Mouse (Mus musculus): Measurements from ENCODE around the gene Gm38394. TPM values are rescaled to one million over a fixed set of nuclear protein-coding genes. Genes with fewer than 3 reads are reported as not detected.

Gene Gm38394
- total and polyA plus RNA-seq, 2 experiments from 2014 or later, result 1.7 to 5.3 TPM

- no peaks in the 10 kb centered on the region for H3K36me3 ChIP-seq (ENCODE audit: insufficient read depth, low read length)
- 59% methylated on average over 11 of the region's 11 CpGs for WGBS
- DNase-seq (ENCODE audit: low spot score) (no peak), ATAC-seq (no peak)
- no peak overlapping the region for H3K9ac ChIP-seq (replicated peaks; ENCODE audit: low read length)
- H3K4me3 ChIP-seq (ENCODE audit: low read length), result no peak overlapping the region
- H3K27ac ChIP-seq, result no peak overlapping the region
- peaks cover 7% of the 10 kb centered on the region for H3K4me1 ChIP-seq (ENCODE audit: insufficient read depth, low read length)
- TF ChIP-seq CTCF (IDR thresholded peaks at IDR 0.05; ENCODE audit: low read depth), result no peak
- H3K9me3 ChIP-seq (ENCODE audit: low read length), result no peaks in the 10 kb centered on the region
- no peaks in the 10 kb centered on the region for H3K27me3 ChIP-seq (ENCODE audit: insufficient read depth, low read length)
- no peak overlapping the region for H3K4me2 ChIP-seq (ENCODE audit: low read depth, low read length)
Observed at GRCm38 (mm10) chr1:133664203-133664970, 3.3 kb upstream of the Gm38394 start.

- H3K4me2 ChIP-seq (ENCODE audit: low read depth, low read length), result no peak overlapping the region
- TF ChIP-seq CTCF (IDR thresholded peaks at IDR 0.05; ENCODE audit: low read depth), result no peak
- H3K9ac ChIP-seq (replicated peaks; ENCODE audit: low read length), result no peak overlapping the region
Observed at GRCm38 (mm10) chr1:133663427-133663826, 2.3 kb upstream of the Gm38394 start.

GRCm38 (mm10) chr1:133662941-133663340, 1.8 kb upstream of the Gm38394 start:
- Histone ChIP-seq H3K4me3 (ENCODE audit: low read length) (no peak overlapping the region), H3K4me1 (ENCODE audit: insufficient read depth, low read length) (peaks cover 8% of the 10 kb centered on the region), H3K9ac (replicated peaks; ENCODE audit: low read length) (no peak overlapping the region), H3K36me3 (ENCODE audit: insufficient read depth, low read length) (peaks cover under 1% of the 10 kb centered on the region; the same call in 1 of the 2 replicates), H3K9me3 (ENCODE audit: low read length) (no peaks in the 10 kb centered on the region), H3K27ac (no peak overlapping the region), H3K27me3 (ENCODE audit: insufficient read depth, low read length) (no peaks in the 10 kb centered on the region), H3K4me2 (ENCODE audit: low read depth, low read length) (no peak overlapping the region)
- TF ChIP-seq CTCF (IDR thresholded peaks at IDR 0.05; ENCODE audit: low read depth), result no peak
- 98% methylated on average over 7 of the region's 7 CpGs for WGBS
- ATAC-seq (no peak), DNase-seq (ENCODE audit: low spot score) (no peak)

More at GRCm38 (mm10) chr1:133663427-133663826, 2.3 kb upstream of the Gm38394 start:
- Histone ChIP-seq H3K27ac (no peak overlapping the region), H3K4me3 (ENCODE audit: low read length) (no peak overlapping the region), H3K36me3 (ENCODE audit: insufficient read depth, low read length) (no peaks in the 10 kb centered on the region; the same call in 1 of the 2 replicates), H3K9me3 (ENCODE audit: low read length) (no peaks in the 10 kb centered on the region), H3K4me1 (ENCODE audit: insufficient read depth, low read length) (peaks cover 8% of the 10 kb centered on the region), H3K27me3 (ENCODE audit: insufficient read depth, low read length) (no peaks in the 10 kb centered on the region)
- WGBS, result 81% methylated on average over 4 of the region's 4 CpGs
- ATAC-seq (no peak), DNase-seq (ENCODE audit: low spot score) (no peak)

- peak; percentile 87 for DNase-seq (ENCODE audit: low spot score)
- peaks cover 10% of the 10 kb centered on the region; the same call in 1 of the 2 replicates for H3K36me3 ChIP-seq (ENCODE audit: insufficient read depth, low read length)
- peak within 1 kb of the TSS; percentile 77 for H3K9ac ChIP-seq (replicated peaks; ENCODE audit: low read length)
- under 1% methylated on average over 37 of the region's 41 CpGs for WGBS
- peak within 1 kb of the TSS; percentile 97 for H3K4me2 ChIP-seq (ENCODE audit: low read depth, low read length)
- H3K27ac ChIP-seq, result peak within 1 kb of the TSS; percentile 94
- peaks cover 16% of the 10 kb centered on the region for H3K4me1 ChIP-seq (ENCODE audit: insufficient read depth, low read length)
- H3K9me3 ChIP-seq (ENCODE audit: low read length), result no peaks in the 10 kb centered on the region
- H3K27me3 ChIP-seq (ENCODE audit: insufficient read depth, low read length), result no peaks in the 10 kb centered on the region
- ATAC-seq, result peak; percentile 88
- TF ChIP-seq CTCF (IDR thresholded peaks at IDR 0.05; ENCODE audit: low read depth), result no peak
- H3K4me3 ChIP-seq (ENCODE audit: low read length), result peak within 1 kb of the TSS; percentile 76
Observed at GRCm38 (mm10) chr1:133660466-133661202, 484 bp downstream of the Gm38394 start, which contains the start of gene Zbed6. Gene Zbed6, minus strand, starts transcription at chr1:133660885.

GRCm38 (mm10) chr1:133658878-133659277, 2.2 kb downstream of the Gm38394 start:
- DNase-seq (ENCODE audit: low spot score), result no peak
- H3K9ac ChIP-seq (replicated peaks; ENCODE audit: low read length), result no peak overlapping the region
- no peaks in the 10 kb centered on the region for H3K27me3 ChIP-seq (ENCODE audit: insufficient read depth, low read length)
- H3K9me3 ChIP-seq (ENCODE audit: low read length), result no peaks in the 10 kb centered on the region
- H3K4me1 ChIP-seq (ENCODE audit: insufficient read depth, low read length), result peaks cover 16% of the 10 kb centered on the region
- no peak for ATAC-seq
- H3K4me2 ChIP-seq (ENCODE audit: low read depth, low read length), result no peak overlapping the region
- no peak for TF ChIP-seq CTCF (IDR thresholded peaks at IDR 0.05; ENCODE audit: low read depth)
- WGBS, result 77% methylated on average over 3 of the region's 3 CpGs
- H3K4me3 ChIP-seq (ENCODE audit: low read length), result no peak overlapping the region
- H3K27ac ChIP-seq, result no peak overlapping the region
- peaks cover 10% of the 10 kb centered on the region; the same call in 1 of the 2 replicates for H3K36me3 ChIP-seq (ENCODE audit: insufficient read depth, low read length)

GRCm38 (mm10) chr1:133656811-133657210, 4.3 kb downstream of the Gm38394 start:
- WGBS, result 62% methylated on average over 5 of the region's 5 CpGs
- no peak for ATAC-seq
- Histone ChIP-seq H3K4me2 (ENCODE audit: low read depth, low read length) (no peak overlapping the region), H3K27me3 (ENCODE audit: insufficient read depth, low read length) (no peaks in the 10 kb centered on the region), H3K9ac (replicated peaks; ENCODE audit: low read length) (no peak overlapping the region), H3K4me1 (ENCODE audit: insufficient read depth, low read length) (peaks cover 16% of the 10 kb centered on the region), H3K27ac (no peak overlapping the region), H3K36me3 (ENCODE audit: insufficient read depth, low read length) (peaks cover 10% of the 10 kb centered on the region; the same call in 1 of the 2 replicates), H3K4me3 (ENCODE audit: low read length) (no peak overlapping the region), H3K9me3 (ENCODE audit: low read length) (no peaks in the 10 kb centered on the region)
- TF ChIP-seq CTCF (IDR thresholded peaks at IDR 0.05; ENCODE audit: low read depth), result no peak
- no peak for DNase-seq (ENCODE audit: low spot score)

Measured in hindbrain, postnatal 0 days (tissue).